Mouse (Mus musculus) heart, adult 11 months (tissue): ENCODE results near the gene Heatr3.
"Not testable (repeated sequence)": the region's sequence is repeated elsewhere in the genome, so short reads cannot be mapped to it uniquely, and the experiment has no call there.

ENCODE experiments used
- DNase-seq: peaks from one replicate; pipeline ENCODE4 v3.0.0; 2022

Heatr3 gene

GRCm38 (mm10) chr8:88197328-88197727 lies 59.7 kb downstream of the Heatr3 start:
- peak; percentile 94 for DNase-seq

- no peak for DNase-seq
These were observed 60.9 kb downstream of the Heatr3 start for GRCm38 (mm10) chr8:88198551-88198944.

GRCm38 (mm10) chr8:88198945-88199571 lies 61.4 kb downstream of the Heatr3 start, which contains the start of gene Tent4b:
Gene Tent4b, plus strand, starts transcription at chr8:88199213.
- peak; percentile 100 for DNase-seq

GRCm38 (mm10) chr8:88199700-88200601 lies 62.3 kb downstream of the Heatr3 start:
- DNase-seq: peak; percentile 96

- peak; percentile 91 for DNase-seq
These were observed 63.3 kb downstream of the Heatr3 start for GRCm38 (mm10) chr8:88200724-88201495.

- DNase-seq: peak; percentile 72
These were observed 64.0 kb downstream of the Heatr3 start for GRCm38 (mm10) chr8:88201641-88202040.

GRCm38 (mm10) chr8:88206016-88206415 lies 68.4 kb downstream of the Heatr3 start:
- peak; percentile 74 for DNase-seq

GRCm38 (mm10) chr8:88207121-88207821 lies 69.6 kb downstream of the Heatr3 start:
- no peak for DNase-seq

GRCm38 (mm10) chr8:88209930-88210827 lies 72.5 kb downstream of the Heatr3 start:
- DNase-seq: not testable (repeated sequence)

- DNase-seq: peak; percentile 76
These were observed 83.7 kb downstream of the Heatr3 start for GRCm38 (mm10) chr8:88221353-88221752.
